13 mouse cellular contexts compared by ENCODE assay signal in the genomic region with DNA sequence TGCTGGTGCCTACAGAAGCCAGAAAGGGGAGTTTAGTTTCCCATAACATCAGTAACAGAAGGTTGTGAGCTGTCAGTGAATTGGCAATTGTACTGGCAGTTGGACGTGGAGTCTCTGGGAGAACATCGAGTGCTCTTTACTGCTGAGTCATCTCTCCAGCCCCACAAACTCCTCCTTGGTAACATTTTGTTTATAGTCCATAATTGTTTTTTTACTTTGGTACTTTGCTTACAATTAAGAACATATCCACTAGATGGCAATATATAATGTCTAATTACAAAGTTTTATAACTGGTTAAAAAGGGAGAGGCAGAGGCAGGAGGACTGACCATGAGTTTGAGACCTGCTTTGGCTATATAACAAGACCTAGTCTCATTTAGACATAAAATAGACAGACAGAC.
"Had no signal": no experiment of that assay in that cellular context is flagged by ENCODE, and none has a peak within 500 bp of the region (broad histone marks: within the 10 kb centered on the region; RNA-seq: fewer than 3 reads in every experiment).

No protein-coding gene starts in this region.

- H3K36me3 ChIP-seq: kidney, embryonic 15.5 days; limb, embryonic 13.5 days; liver, embryonic 15.5 days; midbrain, embryonic 13.5 days; stomach, embryonic 15.5 days had no signal

- H3K27me3 ChIP-seq: kidney, embryonic 15.5 days; limb, embryonic 13.5 days; liver, embryonic 15.5 days; midbrain, embryonic 13.5 days; stomach, embryonic 15.5 days had no signal

- H3K27ac ChIP-seq: kidney, embryonic 15.5 days; limb, embryonic 13.5 days; liver, embryonic 15.5 days; midbrain, embryonic 13.5 days; stomach, embryonic 15.5 days had no signal

- H3K9ac ChIP-seq: kidney, embryonic 15.5 days; limb, embryonic 13.5 days; liver, embryonic 15.5 days; lung, embryonic 14.5 days; midbrain, embryonic 13.5 days; stomach, embryonic 15.5 days had no signal

- H3K4me2 ChIP-seq: kidney, embryonic 15.5 days; limb, embryonic 13.5 days; liver, embryonic 15.5 days; lung, embryonic 14.5 days; midbrain, embryonic 13.5 days; stomach, embryonic 15.5 days had no signal

- H3K9me3 ChIP-seq: kidney, embryonic 15.5 days; limb, embryonic 13.5 days; liver, embryonic 15.5 days; midbrain, embryonic 13.5 days; stomach, embryonic 15.5 days had no signal

- ATAC-seq: midbrain, embryonic 13.5 days had no signal

- H3K4me3 ChIP-seq: kidney, embryonic 15.5 days; limb, embryonic 13.5 days; liver, embryonic 15.5 days; midbrain, embryonic 13.5 days; stomach, embryonic 15.5 days had no signal

- H3K4me1 ChIP-seq: kidney, embryonic 15.5 days; limb, embryonic 13.5 days; liver, embryonic 15.5 days; stomach, embryonic 15.5 days had no signal

- DNase-seq: kidney, postnatal 14 days; left cerebral cortex, postnatal 4 days; lung, embryonic 14.5 days; lung, postnatal 10 days; lung, postnatal 4 days; right cerebral cortex, postnatal 14 days; thymus, adult 2 months; thymus, postnatal 4 days had no signal
